31 mouse cellular contexts compared by ENCODE assay signal in the genomic region with DNA sequence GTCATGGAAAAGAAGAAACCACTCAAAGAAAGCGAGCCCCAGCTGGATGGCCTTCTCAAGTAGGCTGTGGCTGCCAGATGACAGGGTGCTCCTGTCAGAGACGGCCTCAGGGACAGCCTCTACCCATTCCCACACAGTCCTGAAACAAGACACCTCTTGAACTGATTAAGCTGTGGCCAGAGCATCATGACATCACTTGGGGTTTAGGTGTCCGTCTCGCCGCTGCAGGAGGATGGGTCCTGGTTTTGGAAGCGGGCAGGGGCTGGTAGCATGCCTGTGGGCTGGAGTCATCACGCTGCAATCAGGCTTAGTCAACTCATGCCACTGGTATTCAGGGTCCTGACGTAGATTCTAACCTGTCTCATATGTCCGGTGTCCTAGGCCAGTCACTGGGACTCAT.
DNase-seq lines count a peak whose midpoint lies in the region; ATAC-seq and TF ChIP-seq lines count a peak whose summit lies in the region.
"Had no signal": no experiment of that assay in that cellular context is flagged by ENCODE, and none has a peak within 500 bp of the region (broad histone marks: within the 10 kb centered on the region; RNA-seq: fewer than 3 reads in every experiment).

No protein-coding gene starts in this region.

- no peaks in the 10 kb centered on the region for H3K9me3 ChIP-seq in forebrain, postnatal 0 days (ENCODE audit: low read length)
- H3K9me3 ChIP-seq: embryonic facial prominence, embryonic 12.5 days; heart, embryonic 12.5 days; hindbrain, embryonic 13.5 days; limb, embryonic 12.5 days; liver, embryonic 15.5 days; midbrain, embryonic 13.5 days; stomach, embryonic 15.5 days had no signal

- no peaks in the 10 kb centered on the region for H3K79me2 ChIP-seq in myocyte (ENCODE audit: control insufficient read depth, insufficient read depth)

- no peak for TF ChIP-seq POLR2A in myocyte (IDR thresholded peaks at IDR 0.05; ENCODE audit: insufficient read length, low read depth)

- H3K27me3 ChIP-seq in myocyte (ENCODE audit: control insufficient read depth, insufficient read depth, insufficient read length): no peaks in the 10 kb centered on the region
- H3K27me3 ChIP-seq in forebrain, postnatal 0 days (ENCODE audit: insufficient read depth, low read length): no peaks in the 10 kb centered on the region
- H3K27me3 ChIP-seq: hindbrain, embryonic 13.5 days; limb, embryonic 12.5 days; liver, embryonic 15.5 days; midbrain, embryonic 13.5 days; stomach, embryonic 15.5 days had no signal

- no peak for TF ChIP-seq CTCF in gastrocnemius, adult 2 months (IDR thresholded peaks at IDR 0.05)
- no peak for TF ChIP-seq CTCF in forebrain, postnatal 0 days (IDR thresholded peaks at IDR 0.05; ENCODE audit: low read depth)

- DNase-seq in gastrocnemius, adult 2 months: peak; percentile 51
- no peak for DNase-seq in gastrocnemius, postnatal 4 days (ENCODE audit: low spot score in 2 of 2)
- DNase-seq in 3T3-L1 (ENCODE audit: low read depth, low spot score) (peak; percentile 99), NIH3T3 (ENCODE audit: low read depth) (peak; percentile 82)
- DNase-seq in forebrain, postnatal 0 days: no peak
- no peak for DNase-seq in left cerebral cortex, postnatal 14 days (ENCODE audit: low spot score in 2 of 2)
- DNase-seq: adrenal gland, adult 8-10 months; cerebellum, adult 2 months; cerebellum, postnatal 25 days; gastrocnemius, postnatal 14 days; heart, adult 18-20 months; heart, postnatal 4 days; kidney, adult 9 months; kidney, postnatal 10 days; layer of hippocampus, postnatal 36 days; lung, embryonic 14.5 days; retina, postnatal 1 day; right cerebral cortex, postnatal 14 days; thymus, postnatal 14 days had no signal

- peak overlapping the region; percentile 53 for H3K4me2 ChIP-seq in myocyte (ENCODE audit: low read depth)
- no peak overlapping the region for H3K4me2 ChIP-seq in forebrain, postnatal 0 days (ENCODE audit: low read depth)
- H3K4me2 ChIP-seq: embryonic facial prominence, embryonic 12.5 days; heart, embryonic 12.5 days; hindbrain, embryonic 13.5 days; limb, embryonic 12.5 days; liver, embryonic 15.5 days; lung, embryonic 14.5 days; midbrain, embryonic 13.5 days; stomach, embryonic 15.5 days had no signal

- peak overlapping the region; percentile 58 for H3K27ac ChIP-seq in gastrocnemius, adult 2 months
- no peak overlapping the region for H3K27ac ChIP-seq in forebrain, postnatal 0 days (ENCODE audit: low read depth, low read length)
- H3K27ac ChIP-seq: embryonic facial prominence, embryonic 12.5 days; hindbrain, embryonic 13.5 days; limb, embryonic 12.5 days; liver, embryonic 15.5 days; macrophage; midbrain, embryonic 13.5 days; stomach, embryonic 15.5 days had no signal

- no peaks in the 10 kb centered on the region for H3K36me3 ChIP-seq in myocyte (ENCODE audit: control insufficient read depth, insufficient read depth)
- H3K36me3 ChIP-seq in forebrain, postnatal 0 days (ENCODE audit: insufficient read depth): no peaks in the 10 kb centered on the region
- H3K36me3 ChIP-seq: embryonic facial prominence, embryonic 12.5 days; G1E; heart, embryonic 12.5 days; hindbrain, embryonic 13.5 days; limb, embryonic 12.5 days; liver, embryonic 15.5 days; midbrain, embryonic 13.5 days; stomach, embryonic 15.5 days had no signal

- ATAC-seq in forebrain, postnatal 0 days: no peak
- ATAC-seq: forebrain, embryonic 14.5 days; intestine, postnatal 0 days; midbrain, embryonic 13.5 days had no signal

- no peak overlapping the region for H3K4me3 ChIP-seq in gastrocnemius, adult 2 months
- no peak overlapping the region for H3K4me3 ChIP-seq in myocyte
- H3K4me3 ChIP-seq in forebrain, postnatal 0 days (ENCODE audit: low read depth, low read length): no peak overlapping the region
- H3K4me3 ChIP-seq: embryonic facial prominence, embryonic 12.5 days; heart, embryonic 12.5 days; hindbrain, embryonic 13.5 days; limb, embryonic 12.5 days; liver, embryonic 15.5 days; midbrain, embryonic 13.5 days; stomach, embryonic 15.5 days had no signal

- no peaks in the 10 kb centered on the region for H3K4me1 ChIP-seq in forebrain, postnatal 0 days (ENCODE audit: insufficient read depth)
- H3K4me1 ChIP-seq: liver, embryonic 15.5 days; midbrain, embryonic 13.5 days; stomach, embryonic 15.5 days had no signal

- no peak overlapping the region for H3ac ChIP-seq in myocyte (ENCODE audit: control insufficient read depth, insufficient read length)

- 84% methylated on average over 9 of the region's 9 CpGs for whole genome bisulfite sequencing in forebrain, postnatal 0 days

- intact Hi-C loops in gastrocnemius, adult 2 months (cut with DNase I): no loop called here
- intact Hi-C loops in left cerebral cortex, postnatal 14 days (cut with DNase I): no loop called here

- no peak overlapping the region for H3K9ac ChIP-seq in forebrain, postnatal 0 days
- H3K9ac ChIP-seq: embryonic facial prominence, embryonic 12.5 days; heart, embryonic 12.5 days; hindbrain, embryonic 13.5 days; limb, embryonic 12.5 days; liver, embryonic 15.5 days; lung, embryonic 14.5 days; midbrain, embryonic 13.5 days; stomach, embryonic 15.5 days had no signal

TF ChIP-seq in myocyte, 11 proteins besides CTCF, POLR2A, EP300 and RAD21:
- no peak for TF ChIP-seq TCF3 (IDR thresholded peaks at IDR 0.05; ENCODE audit: insufficient read length, low read depth)
- no peak for TF ChIP-seq USF1 (IDR thresholded peaks at IDR 0.05; ENCODE audit: low read depth)
- peak; percentile 74 for TF ChIP-seq CEBPB (IDR thresholded peaks at IDR 0.05; ENCODE audit: insufficient read depth, poor library complexity, severe bottlenecking)
- TF ChIP-seq MYOG (IDR thresholded peaks at IDR 0.05; ENCODE audit: control insufficient read depth in 1 of 3, insufficient read depth in 1 of 3, insufficient read length in 2 of 3, low read depth in 2 of 3): peak in 1 of 3 experiments; percentile 19
- no peak for TF ChIP-seq TCF12 (IDR thresholded peaks at IDR 0.05; ENCODE audit: insufficient read depth, poor library complexity, severe bottlenecking)
- no peak for TF ChIP-seq SRF (IDR thresholded peaks at IDR 0.05; ENCODE audit: control insufficient read depth, insufficient read length, low read depth)
- no peak for TF ChIP-seq POLR2AphosphoS2 (IDR thresholded peaks at IDR 0.05; ENCODE audit: insufficient read length, low read depth)
- no peak for TF ChIP-seq MAX (IDR thresholded peaks at IDR 0.05; ENCODE audit: low read depth)
- peak in 1 of 3 experiments; percentile 20 for TF ChIP-seq MYOD1 (IDR thresholded peaks at IDR 0.05; ENCODE audit: control insufficient read depth in 1 of 3, insufficient read length in 2 of 3, low read depth in 2 of 3)
- no peak for TF ChIP-seq REST (IDR thresholded peaks at IDR 0.05; ENCODE audit: insufficient read depth, insufficient read length)
- TF ChIP-seq E2F4 (IDR thresholded peaks at IDR 0.05; ENCODE audit: insufficient read depth): no peak

Comparison
In these comparisons a context has a peak if more than half of its experiments do, and no peak if none do; other contexts are left out.
1. DNase-seq: peak in gastrocnemius, adult 2 months (single experiment), 3T3-L1 (single experiment) and NIH3T3 (single experiment); none in gastrocnemius, postnatal 4 days (0 of 2), forebrain, postnatal 0 days (single experiment) and left cerebral cortex, postnatal 14 days (0 of 2).